Mouse (Mus musculus) cerebellum, postnatal 36 days (tissue): ENCODE measurements at regions not wholly inside any gene's neighbourhood (a gene's known extent, or its start where the extent isn't known, plus 50 kb on each side); places are given as distances from the start of the nearest gene placed in this dataset.
A peak's percentile ranks its signal among the peaks of the same experiment; 100 is the strongest.

Experiments
- DNase-seq, 2 experiments: peaks; one replicate each; pipeline ENCODE4 v3.0.0; 2021 to 2022; ENCODE audit warnings: mixed read lengths in 2 of 2

GRCm38 (mm10) chr4:124321221-124321620, 289.4 kb downstream of the 3100002H09Rik start:
- DNase-seq, result no peak

GRCm38 (mm10) chr4:124317042-124317441, 293.6 kb downstream of the 3100002H09Rik start:
- DNase-seq, result no peak

GRCm38 (mm10) chr4:124311657-124312056, 298.9 kb downstream of the 3100002H09Rik start:
- no peak for DNase-seq

GRCm38 (mm10) chr4:124310594-124310993, 300.0 kb downstream of the 3100002H09Rik start:
- DNase-seq, result no peak

- no peak for DNase-seq
These were observed 304.6 kb downstream of the 3100002H09Rik start for GRCm38 (mm10) chr4:124305871-124306555.

GRCm38 (mm10) chr4:124302950-124303349, 307.7 kb downstream of the 3100002H09Rik start:
- DNase-seq, result no peak

GRCm38 (mm10) chr4:124298667-124299437, 311.8 kb downstream of the 3100002H09Rik start:
- no peak for DNase-seq

GRCm38 (mm10) chr4:124292254-124292653, 318.3 kb downstream of the 3100002H09Rik start:
- no peak for DNase-seq

GRCm38 (mm10) chr4:124291767-124292166, 318.8 kb downstream of the 3100002H09Rik start:
- no peak for DNase-seq

- DNase-seq, result no peak
These were observed 323.1 kb downstream of the 3100002H09Rik start for GRCm38 (mm10) chr4:124287471-124287870.

GRCm38 (mm10) chr4:124278681-124279080, 331.9 kb downstream of the 3100002H09Rik start:
- no peak for DNase-seq

- peak in 1 of 2 experiments; percentile 7 for DNase-seq
These were observed 333.0 kb downstream of the 3100002H09Rik start for GRCm38 (mm10) chr4:124277456-124278181.

GRCm38 (mm10) chr4:124276741-124277455, 333.7 kb downstream of the 3100002H09Rik start:
- no peak for DNase-seq

GRCm38 (mm10) chr4:124272002-124272401, 338.6 kb downstream of the 3100002H09Rik start:
- no peak for DNase-seq

GRCm38 (mm10) chr4:124268404-124268803, 342.2 kb downstream of the 3100002H09Rik start:
- no peak for DNase-seq

- DNase-seq, result no peak
These were observed 344.0 kb downstream of the 3100002H09Rik start for GRCm38 (mm10) chr4:124266573-124266972.

GRCm38 (mm10) chr4:124265527-124265926, 345.1 kb downstream of the 3100002H09Rik start:
- DNase-seq, result no peak

GRCm38 (mm10) chr4:124257006-124257405, 339.2 kb upstream of the 4930535I16Rik start:
- DNase-seq, result no peak

GRCm38 (mm10) chr4:124256515-124256914, 338.7 kb upstream of the 4930535I16Rik start:
- DNase-seq, result no peak

GRCm38 (mm10) chr4:124255183-124255543, 337.3 kb upstream of the 4930535I16Rik start:
- no peak for DNase-seq

GRCm38 (mm10) chr4:124254446-124255182, 336.8 kb upstream of the 4930535I16Rik start:
- DNase-seq, result no peak

- DNase-seq, result no peak
These were observed 323.8 kb upstream of the 4930535I16Rik start for GRCm38 (mm10) chr4:124241600-124241999.
